Mouse (Mus musculus): ENCODE results near the gene Akt1. TPM values are rescaled to one million over a fixed set of nuclear protein-coding genes. Genes with fewer than 3 reads are reported as not detected.

Gene Akt1
- polyA plus RNA-seq, 1 experiment from 2014 or later = 126 TPM

- peaks cover 12% of the 10 kb centered on the region for H3K4me1 ChIP-seq (ENCODE audit: control insufficient read depth, insufficient read depth, low read length)
- H3K27ac ChIP-seq (ENCODE audit: low read depth, low read length) = peak overlapping the region; percentile 78
- peak; percentile 39; the same call in 1 of the 2 replicates for ATAC-seq (ENCODE audit: insufficient read depth, low FRiP score, low TSS enrichment)
- peak overlapping the region; percentile 81 for H3K9ac ChIP-seq (ENCODE audit: low read length)
- H3K4me3 ChIP-seq (ENCODE audit: low read depth, low read length) = peak overlapping the region; percentile 76
- no peaks in the 10 kb centered on the region for H3K9me3 ChIP-seq (ENCODE audit: control insufficient read depth, low read length)
- under 1% methylated on average over 74 of the region's 75 CpGs for WGBS
- no peaks in the 10 kb centered on the region for H3K27me3 ChIP-seq (ENCODE audit: control insufficient read depth, insufficient read depth, low read length)
- peak overlapping the region; percentile 95 for H3K4me2 ChIP-seq (ENCODE audit: low read depth)
- 0 out of 2 replicates have a peak, but pooled peaks cover 2% of the 10 kb centered on the region for H3K36me3 ChIP-seq (ENCODE audit: control insufficient read depth, insufficient read depth, low read length)
- no peak for DNase-seq (ENCODE audit: low spot score)
Observed at GRCm38 (mm10) chr12:112644855-112645506, 29.7 kb downstream of the Akt1 start.

DNA sequence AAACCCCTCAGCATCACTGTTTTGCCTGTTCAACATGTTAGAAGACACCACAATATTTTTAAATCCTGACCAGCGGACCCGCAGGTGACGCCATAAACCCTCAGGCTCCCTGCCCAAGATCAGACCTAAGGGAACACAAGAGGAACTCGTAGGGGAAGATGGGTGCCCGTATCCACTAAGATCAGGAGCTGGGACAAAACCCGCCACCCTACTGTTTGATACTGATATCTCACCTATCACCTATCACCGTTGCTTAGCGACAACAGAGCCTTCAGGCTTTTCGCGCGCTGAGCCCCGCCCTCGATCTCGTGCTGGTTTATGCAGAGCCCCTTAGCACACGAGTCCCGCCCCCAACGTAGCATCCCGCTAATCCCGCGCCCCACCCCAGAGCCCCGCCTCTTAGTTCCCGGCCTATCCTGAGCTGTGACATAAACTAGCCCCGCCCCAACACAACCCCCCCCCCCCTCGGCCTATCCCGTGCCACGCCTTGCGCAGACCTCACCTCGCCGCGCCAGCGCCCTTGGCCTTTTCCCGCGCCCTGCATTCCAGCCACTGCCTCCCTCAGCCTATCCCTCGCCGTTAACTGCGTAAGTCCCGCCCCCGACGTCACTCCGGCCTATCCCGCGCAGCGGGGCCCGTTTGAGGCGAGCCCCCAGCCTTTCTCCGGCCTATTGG lies 30.4 kb downstream of the Akt1 start, which contains the start of gene Siva1:
Gene Siva1 (plus strand): TSS at position 500 of the 675 bp plus-strand sequence.
- H3K4me2 ChIP-seq (ENCODE audit: low read depth) = peak within 1 kb of the TSS; percentile 95
- peaks cover 12% of the 10 kb centered on the region for H3K4me1 ChIP-seq (ENCODE audit: control insufficient read depth, insufficient read depth, low read length)
- no peaks in the 10 kb centered on the region for H3K9me3 ChIP-seq (ENCODE audit: control insufficient read depth, low read length)
- ATAC-seq (ENCODE audit: insufficient read depth, low FRiP score, low TSS enrichment) = peak; percentile 98
- peak within 1 kb of the TSS; percentile 81 for H3K9ac ChIP-seq (ENCODE audit: low read length)
- H3K27me3 ChIP-seq (ENCODE audit: control insufficient read depth, insufficient read depth, low read length) = no peaks in the 10 kb centered on the region
- H3K27ac ChIP-seq (ENCODE audit: low read depth, low read length) = peak within 1 kb of the TSS; percentile 78
- DNase-seq (ENCODE audit: low spot score) = peak; percentile 100
- peak within 1 kb of the TSS; percentile 76 for H3K4me3 ChIP-seq (ENCODE audit: low read depth, low read length)
- H3K36me3 ChIP-seq (ENCODE audit: control insufficient read depth, insufficient read depth, low read length) = no peaks in the 10 kb centered on the region
- WGBS = 2% methylated on average over 44 of the region's 46 CpGs

DNA sequence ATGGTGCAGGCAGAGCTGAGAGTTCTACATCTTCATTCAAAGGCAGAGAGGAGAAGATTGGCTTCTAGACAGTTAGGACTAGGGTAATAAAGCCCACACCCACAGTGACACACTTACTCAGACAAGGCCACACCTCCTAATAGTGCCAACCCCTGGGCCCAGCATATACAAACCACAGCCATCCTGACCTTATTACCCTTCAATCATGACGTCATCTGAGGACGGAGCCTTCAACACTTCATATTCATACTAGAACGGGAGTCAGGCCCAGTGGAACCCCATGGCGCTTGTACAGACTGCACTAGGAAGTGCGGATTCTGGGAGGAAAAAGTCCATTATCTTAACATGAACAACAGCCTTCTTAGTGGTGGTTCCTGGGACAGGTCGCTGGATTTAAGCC lies 31.6 kb downstream of the Akt1 start:
- 90% methylated on average over 6 of the region's 6 CpGs for WGBS
- no peaks in the 10 kb centered on the region for H3K36me3 ChIP-seq (ENCODE audit: control insufficient read depth, insufficient read depth, low read length)
- H3K9ac ChIP-seq (ENCODE audit: low read length) = no peak overlapping the region

DNA sequence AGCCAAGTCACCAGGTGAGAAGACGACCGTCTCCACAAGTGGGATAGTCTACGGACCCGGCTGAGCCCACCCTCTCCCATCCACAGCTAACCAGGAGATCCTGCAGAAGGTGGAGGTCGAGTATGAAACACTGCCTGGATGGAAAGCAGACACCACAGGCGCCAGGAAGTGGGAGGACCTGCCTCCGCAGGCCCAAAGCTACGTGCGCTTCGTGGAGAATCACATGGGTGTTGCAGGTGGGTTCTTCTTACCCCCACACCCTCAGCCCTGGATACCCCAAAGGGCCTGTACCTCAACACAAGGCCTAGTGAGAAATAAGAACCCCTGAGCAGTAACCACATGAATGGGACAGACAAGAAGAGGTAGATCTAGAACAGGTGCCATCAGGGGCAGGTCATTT lies 35.2 kb downstream of the Akt1 start:
- H3K9ac ChIP-seq (ENCODE audit: low read length) = no peak overlapping the region
- no peak overlapping the region for H3K27ac ChIP-seq (ENCODE audit: low read depth, low read length)
- no peaks in the 10 kb centered on the region for H3K9me3 ChIP-seq (ENCODE audit: control insufficient read depth, low read length)
- H3K27me3 ChIP-seq (ENCODE audit: control insufficient read depth, insufficient read depth, low read length) = no peaks in the 10 kb centered on the region
- no peak for DNase-seq (ENCODE audit: low spot score)
- WGBS = 88% methylated on average over 10 of the region's 10 CpGs
- H3K4me1 ChIP-seq (ENCODE audit: control insufficient read depth, insufficient read depth, low read length) = no peaks in the 10 kb centered on the region
- ATAC-seq (ENCODE audit: insufficient read depth, low FRiP score, low TSS enrichment) = no peak
- no peak overlapping the region for H3K4me3 ChIP-seq (ENCODE audit: low read depth, low read length)
- H3K36me3 ChIP-seq (ENCODE audit: control insufficient read depth, insufficient read depth, low read length) = no peaks in the 10 kb centered on the region
- H3K4me2 ChIP-seq (ENCODE audit: low read depth) = no peak overlapping the region

More for the DNA sequence above, 31.6 kb downstream of the Akt1 start:
- no peak overlapping the region for H3K27ac ChIP-seq (ENCODE audit: low read depth, low read length)
- no peaks in the 10 kb centered on the region for H3K9me3 ChIP-seq (ENCODE audit: control insufficient read depth, low read length)
- no peak overlapping the region for H3K4me2 ChIP-seq (ENCODE audit: low read depth)
- H3K4me3 ChIP-seq (ENCODE audit: low read depth, low read length) = no peak overlapping the region
- no peaks in the 10 kb centered on the region for H3K27me3 ChIP-seq (ENCODE audit: control insufficient read depth, insufficient read depth, low read length)
- peaks cover 12% of the 10 kb centered on the region for H3K4me1 ChIP-seq (ENCODE audit: control insufficient read depth, insufficient read depth, low read length)
- ATAC-seq (ENCODE audit: insufficient read depth, low FRiP score, low TSS enrichment) (no peak), DNase-seq (ENCODE audit: low spot score) (no peak)

DNA sequence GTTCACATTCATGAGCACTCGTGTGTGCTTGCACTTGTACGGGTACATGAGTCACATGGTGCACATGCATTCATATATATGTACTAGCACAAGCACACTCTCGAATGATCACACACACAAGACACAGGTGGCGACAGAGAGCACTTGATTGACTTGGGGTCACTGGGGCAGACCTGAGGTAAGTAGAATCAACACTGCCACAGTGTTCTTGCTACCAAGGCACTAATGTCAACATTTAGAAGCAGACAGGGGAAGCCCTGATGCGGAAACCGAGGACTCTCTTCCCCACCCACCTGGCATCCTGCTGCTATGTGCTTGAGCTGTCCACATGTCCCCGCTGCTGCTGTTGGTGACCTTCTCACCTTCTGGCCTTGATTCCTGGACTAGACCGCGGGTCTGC lies 41.0 kb downstream of the Akt1 start:
- H3K4me1 ChIP-seq (ENCODE audit: control insufficient read depth, insufficient read depth, low read length) = 0 out of 2 replicates have a peak, but pooled peaks cover 3% of the 10 kb centered on the region
- WGBS = 66% methylated on average over 9 of the region's 9 CpGs
- no peaks in the 10 kb centered on the region for H3K9me3 ChIP-seq (ENCODE audit: control insufficient read depth, low read length)
- no peak overlapping the region for H3K4me2 ChIP-seq (ENCODE audit: low read depth)
- no peak overlapping the region for H3K4me3 ChIP-seq (ENCODE audit: low read depth, low read length)
- no peaks in the 10 kb centered on the region for H3K27me3 ChIP-seq (ENCODE audit: control insufficient read depth, insufficient read depth, low read length)
- no peaks in the 10 kb centered on the region for H3K36me3 ChIP-seq (ENCODE audit: control insufficient read depth, insufficient read depth, low read length)
- no peak overlapping the region for H3K9ac ChIP-seq (ENCODE audit: low read length)
- ATAC-seq (ENCODE audit: insufficient read depth, low FRiP score, low TSS enrichment) (no peak), DNase-seq (ENCODE audit: low spot score) (no peak)
- H3K27ac ChIP-seq (ENCODE audit: low read depth, low read length) = no peak overlapping the region

- Histone ChIP-seq H3K9me3 (ENCODE audit: control insufficient read depth, low read length) (no peaks in the 10 kb centered on the region), H3K4me2 (ENCODE audit: low read depth) (no peak overlapping the region), H3K9ac (ENCODE audit: low read length) (no peak overlapping the region), H3K4me1 (ENCODE audit: control insufficient read depth, insufficient read depth, low read length) (0 out of 2 replicates have a peak, but pooled peaks cover 3% of the 10 kb centered on the region), H3K27ac (ENCODE audit: low read depth, low read length) (no peak overlapping the region), H3K27me3 (ENCODE audit: control insufficient read depth, insufficient read depth, low read length) (no peaks in the 10 kb centered on the region), H3K36me3 (ENCODE audit: control insufficient read depth, insufficient read depth, low read length) (no peaks in the 10 kb centered on the region), H3K4me3 (ENCODE audit: low read depth, low read length) (no peak overlapping the region)
- DNase-seq (ENCODE audit: low spot score) = no peak
- WGBS = 92% methylated on average over 5 of the region's 5 CpGs
- ATAC-seq (ENCODE audit: insufficient read depth, low FRiP score, low TSS enrichment) = no peak
Observed at GRCm38 (mm10) chr12:112632907-112633306, 41.8 kb downstream of the Akt1 start.

DNA sequence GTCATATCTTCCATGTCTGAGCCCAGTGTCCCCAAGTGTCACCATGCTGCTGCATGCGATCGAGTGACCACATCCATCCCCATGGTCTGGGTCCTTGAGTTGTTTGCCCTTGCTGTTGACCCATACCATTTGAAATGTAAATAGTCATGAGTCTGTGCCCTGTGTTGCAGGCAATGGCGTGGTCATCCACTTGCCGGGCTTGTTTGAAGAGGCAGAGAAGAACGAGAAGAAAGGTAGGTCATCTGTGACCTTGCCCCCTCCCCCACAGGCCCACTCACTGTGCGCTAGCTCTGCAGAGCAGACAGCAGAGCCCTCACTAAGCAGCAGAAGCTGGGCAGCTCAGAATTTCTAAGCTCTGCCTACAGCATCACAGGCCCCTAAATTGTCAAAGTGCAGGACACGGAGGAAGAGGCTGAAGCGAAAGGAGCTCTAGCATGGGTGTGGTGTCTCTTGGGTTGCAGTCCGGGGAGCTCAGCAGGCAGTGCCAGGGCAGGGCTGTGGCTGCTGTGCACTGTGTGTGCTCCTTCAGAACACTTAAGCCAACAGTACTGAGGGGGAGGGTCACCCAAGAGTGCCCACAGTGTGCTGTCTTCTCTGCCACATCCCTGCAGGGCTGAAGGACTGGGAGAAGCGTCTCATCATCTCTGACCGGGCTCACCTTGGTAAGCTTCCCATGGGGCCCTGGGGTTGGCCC lies 42.5 kb downstream of the Akt1 start:
- no peak overlapping the region for H3K4me2 ChIP-seq (ENCODE audit: low read depth)
- no peak overlapping the region for H3K9ac ChIP-seq (ENCODE audit: low read length)
- no peak overlapping the region for H3K4me3 ChIP-seq (ENCODE audit: low read depth, low read length)
- ATAC-seq (ENCODE audit: insufficient read depth, low FRiP score, low TSS enrichment) (no peak), DNase-seq (ENCODE audit: low spot score) (no peak)
- no peaks in the 10 kb centered on the region for H3K9me3 ChIP-seq (ENCODE audit: control insufficient read depth, low read length)
- H3K4me1 ChIP-seq (ENCODE audit: control insufficient read depth, insufficient read depth, low read length) = 0 out of 2 replicates have a peak, but pooled peaks cover 3% of the 10 kb centered on the region
- H3K27ac ChIP-seq (ENCODE audit: low read depth, low read length) = no peak overlapping the region
- no peaks in the 10 kb centered on the region for H3K27me3 ChIP-seq (ENCODE audit: control insufficient read depth, insufficient read depth, low read length)
- H3K36me3 ChIP-seq (ENCODE audit: control insufficient read depth, insufficient read depth, low read length) = no peaks in the 10 kb centered on the region
- WGBS = 75% methylated on average over 11 of the region's 11 CpGs

- Histone ChIP-seq H3K9me3 (ENCODE audit: control insufficient read depth, low read length) (no peaks in the 10 kb centered on the region), H3K36me3 (ENCODE audit: control insufficient read depth, insufficient read depth, low read length) (no peaks in the 10 kb centered on the region), H3K27ac (ENCODE audit: low read depth, low read length) (no peak overlapping the region), H3K27me3 (ENCODE audit: control insufficient read depth, insufficient read depth, low read length) (no peaks in the 10 kb centered on the region), H3K4me2 (ENCODE audit: low read depth) (no peak overlapping the region), H3K4me1 (ENCODE audit: control insufficient read depth, insufficient read depth, low read length) (0 out of 2 replicates have a peak, but pooled peaks cover 3% of the 10 kb centered on the region), H3K9ac (ENCODE audit: low read length) (no peak overlapping the region), H3K4me3 (ENCODE audit: low read depth, low read length) (no peak overlapping the region)
- DNase-seq (ENCODE audit: low spot score) (no peak), ATAC-seq (ENCODE audit: insufficient read depth, low FRiP score, low TSS enrichment) (no peak)
- 48% methylated on average over 1 of the region's 1 CpGs for WGBS
Observed at GRCm38 (mm10) chr12:112631472-112631871, 43.2 kb downstream of the Akt1 start.

Data from neural tube, embryonic 11.5 days (tissue).